Mouse (Mus musculus): ENCODE results near the gene Chrdl1.

Gene Chrdl1

GRCm38 (mm10) chrX:143393791-143394369 lies at the start of gene Chrdl1:
Gene Chrdl1, minus strand, starts transcription at chrX:143394262.
- CTCF ChIA-PET: no interaction called here

GRCm38 (mm10) chrX:143442638-143443037 lies 48.6 kb upstream of the Chrdl1 start:
- CTCF ChIA-PET: no interaction called here
- POLR2A ChIA-PET: no interaction called here

More at GRCm38 (mm10) chrX:143393791-143394369, at the start of gene Chrdl1:
- POLR2A ChIA-PET: no interaction called here

GRCm38 (mm10) chrX:143404601-143405000 lies 10.5 kb upstream of the Chrdl1 start:
- POLR2A ChIA-PET: no interaction called here
- CTCF ChIA-PET: no interaction called here

GRCm38 (mm10) chrX:143366256-143366959 lies 27.7 kb downstream of the Chrdl1 start:
- ChIA-PET CTCF (no interaction called here), POLR2A (no interaction called here)

GRCm38 (mm10) chrX:143347227-143347626 lies 46.8 kb downstream of the Chrdl1 start:
- CTCF ChIA-PET: no interaction called here
- POLR2A ChIA-PET: no interaction called here

GRCm38 (mm10) chrX:143346739-143347138 lies 47.3 kb downstream of the Chrdl1 start:
- ChIA-PET POLR2A (no interaction called here), CTCF (no interaction called here)

GRCm38 (mm10) chrX:143344509-143345495 lies 49.3 kb downstream of the Chrdl1 start:
- ChIA-PET CTCF (no interaction called here), POLR2A (no interaction called here)

- ChIA-PET POLR2A (no interaction called here), CTCF (no interaction called here)
Observed at GRCm38 (mm10) chrX:143338156-143338555, 55.9 kb downstream of the Chrdl1 start.

- ChIA-PET POLR2A (no interaction called here), CTCF (no interaction called here)
Observed at GRCm38 (mm10) chrX:143337561-143337960, 56.5 kb downstream of the Chrdl1 start.

- ChIA-PET POLR2A (interaction anchor here in 1 of 4 experiments (0.6 kb wide), 1 partner anchor 277 kb away, joined by 4 read pairs; no protein-coding TSS in a partner anchor), CTCF (no interaction called here)
Observed at GRCm38 (mm10) chrX:143336661-143337060, 57.4 kb downstream of the Chrdl1 start.

- POLR2A ChIA-PET: no interaction called here
- CTCF ChIA-PET: no interaction called here
Observed at GRCm38 (mm10) chrX:143335846-143336245, 58.2 kb downstream of the Chrdl1 start.

GRCm38 (mm10) chrX:143313166-143313565 lies 80.9 kb downstream of the Chrdl1 start:
- POLR2A ChIA-PET: no interaction called here
- CTCF ChIA-PET: no interaction called here

- ChIA-PET POLR2A (no interaction called here), CTCF (no interaction called here)
Observed at GRCm38 (mm10) chrX:143294726-143295125, 99.3 kb downstream of the Chrdl1 start.

GRCm38 (mm10) chrX:143275202-143275601 lies 118.9 kb downstream of the Chrdl1 start:
- ChIA-PET POLR2A (no interaction called here), CTCF (interaction anchor here in 1 of 4 experiments (0.6 kb wide), 1 partner anchor 264 kb away, joined by 3 read pairs; no protein-coding TSS in a partner anchor)

GRCm38 (mm10) chrX:143250709-143251108 lies 143.4 kb downstream of the Chrdl1 start:
- ChIA-PET POLR2A (no interaction called here), CTCF (no interaction called here)

All from embryonic stem cell, embryonic (primary cell).